ENCODE assay signal across 9 mouse cellular contexts in genomic region chr14:32161090-32161885, GRCm38 (mm10). TPM values are rescaled to one million over a fixed set of nuclear protein-coding genes. Genes with fewer than 3 reads are reported as not detected.
DNase-seq lines count a peak whose midpoint lies in the region; ATAC-seq and TF ChIP-seq lines count a peak whose summit lies in the region.
"Had no signal": no experiment of that assay in that cellular context is flagged by ENCODE, and none has a peak within 500 bp of the region (broad histone marks: within the 10 kb centered on the region; RNA-seq: fewer than 3 reads in every experiment).

No protein-coding gene starts in this region.

- peak overlapping the region; percentile 100 for H3K4me3 ChIP-seq in layer of hippocampus, adult 2 months
- peak overlapping the region; percentile 73; the same call in 1 of the 2 replicates for H3K4me3 ChIP-seq in embryonic facial prominence, embryonic 14.5 days (ENCODE audit: low read depth, low read length)
- H3K4me3 ChIP-seq in limb, embryonic 11.5 days (ENCODE audit: low read depth, low read length): peak overlapping the region; percentile 66
- peak overlapping the region; percentile 95; the same call in 1 of the 2 replicates for H3K4me3 ChIP-seq in neural tube, embryonic 13.5 days

- peak overlapping the region; percentile 87; the same call in 1 of the 2 replicates for H3K4me2 ChIP-seq in embryonic facial prominence, embryonic 14.5 days (ENCODE audit: low read depth, low read length)
- H3K4me2 ChIP-seq in limb, embryonic 11.5 days (ENCODE audit: low read depth, severe bottlenecking): peak overlapping the region; percentile 92; the same call in 1 of the 2 replicates
- peak overlapping the region; percentile 95 for H3K4me2 ChIP-seq in neural tube, embryonic 13.5 days

- peaks cover 2% of the 10 kb centered on the region; the same call in 1 of the 2 replicates for H3K36me3 ChIP-seq in embryonic facial prominence, embryonic 14.5 days (ENCODE audit: control insufficient read depth, insufficient read depth, low read length)
- no peaks in the 10 kb centered on the region for H3K36me3 ChIP-seq in limb, embryonic 11.5 days (ENCODE audit: control insufficient read depth, insufficient read depth, low read length)
- H3K36me3 ChIP-seq in neural tube, embryonic 13.5 days: no peaks in the 10 kb centered on the region

- TF ChIP-seq CTCF in layer of hippocampus, adult 2 months (conservative IDR thresholded peaks at IDR 0.05): no peak

- H3K27ac ChIP-seq in layer of hippocampus, adult 2 months: peak overlapping the region; percentile 94; the same call in 1 of the 2 replicates
- no peak overlapping the region for H3K27ac ChIP-seq in embryonic facial prominence, embryonic 14.5 days (replicated peaks; ENCODE audit: low read depth, low read length)
- no peak overlapping the region for H3K27ac ChIP-seq in limb, embryonic 11.5 days (replicated peaks; ENCODE audit: low read depth, low read length)
- no peak overlapping the region for H3K27ac ChIP-seq in neural tube, embryonic 13.5 days (replicated peaks)

- peak overlapping the region; percentile 89 for H3K9ac ChIP-seq in embryonic facial prominence, embryonic 14.5 days (ENCODE audit: low read depth, low read length)
- no peak overlapping the region for H3K9ac ChIP-seq in limb, embryonic 11.5 days (ENCODE audit: low read length)
- H3K9ac ChIP-seq in neural tube, embryonic 13.5 days: peak overlapping the region; percentile 95; the same call in 1 of the 2 replicates

- 86% methylated on average over 12 of the region's 12 CpGs for WGBS in embryonic facial prominence, embryonic 14.5 days
- WGBS in limb, embryonic 11.5 days: 87% methylated on average over 12 of the region's 12 CpGs
- WGBS in neural tube, embryonic 13.5 days: 91% methylated on average over 12 of the region's 12 CpGs

- no peak for ATAC-seq in embryonic facial prominence, embryonic 14.5 days (ENCODE audit: low read depth)
- ATAC-seq in limb, embryonic 11.5 days (ENCODE audit: insufficient number of reproducible peaks, low FRiP score, low TSS enrichment, low read depth): no peak
- ATAC-seq in neural tube, embryonic 13.5 days (ENCODE audit: low read depth): no peak
- no peak for ATAC-seq in frontal cortex, adult (ENCODE audit: low TSS enrichment)

- H3K4me1 ChIP-seq in embryonic facial prominence, embryonic 14.5 days (ENCODE audit: control insufficient read depth, insufficient read depth, low read length): peaks cover 13% of the 10 kb centered on the region
- peaks cover 6% of the 10 kb centered on the region for H3K4me1 ChIP-seq in limb, embryonic 11.5 days (ENCODE audit: control insufficient read depth, insufficient read depth, low read length)
- H3K4me1 ChIP-seq in neural tube, embryonic 13.5 days (replicated peaks): peaks cover 44% of the 10 kb centered on the region

- H3K9me3 ChIP-seq in embryonic facial prominence, embryonic 14.5 days (ENCODE audit: control insufficient read depth, low read length): no peaks in the 10 kb centered on the region
- no peaks in the 10 kb centered on the region for H3K9me3 ChIP-seq in limb, embryonic 11.5 days (ENCODE audit: control insufficient read depth, low read length)
- no peaks in the 10 kb centered on the region for H3K9me3 ChIP-seq in neural tube, embryonic 13.5 days

- DNase-seq in layer of hippocampus, adult 2 months (ENCODE audit: low spot score in 2 of 2): no peak
- DNase-seq in layer of hippocampus, adult 8-10 months (ENCODE audit: low spot score in 2 of 2): no peak
- DNase-seq in embryonic facial prominence, embryonic 14.5 days (ENCODE audit: low spot score): no peak
- no peak for DNase-seq in limb, embryonic 11.5 days (ENCODE audit: low spot score)
- no peak for DNase-seq in right cerebral cortex, postnatal 36 days (ENCODE audit: low spot score in 2 of 2)
- DNase-seq in kidney, postnatal 4 days: no peak
- DNase-seq: kidney, postnatal 10 days had no signal

- no peaks in the 10 kb centered on the region for H3K27me3 ChIP-seq in embryonic facial prominence, embryonic 14.5 days (replicated peaks; ENCODE audit: control insufficient read depth, insufficient read depth, low read length)
- H3K27me3 ChIP-seq in limb, embryonic 11.5 days (ENCODE audit: control insufficient read depth, insufficient read depth, low read length): no peaks in the 10 kb centered on the region
- H3K27me3 ChIP-seq in neural tube, embryonic 13.5 days: no peaks in the 10 kb centered on the region

RNA-seq across cellular contexts. Expression of gene Ncoa4, which starts 1.6 kb away (rescaled TPM):
- total RNA-seq in layer of hippocampus, adult 2 months (2021): 100 to 1,000 TPM in 1 of 2 experiments, 10 to 100 TPM in 1; 99.1 to 107 TPM
- total RNA-seq in layer of hippocampus, adult 8-10 months (2022): 100 to 1,000 TPM; 101 to 113 (median 110) TPM
- 112 TPM in 2 replicates for polyA plus RNA-seq in embryonic facial prominence, embryonic 14.5 days (2014; fragmentation: Nextera tagmentation; extraction: Ambion mirVana)
- 82.5 and 83.2 TPM in 2 replicates for polyA plus RNA-seq in limb, embryonic 11.5 days (2014; fragmentation: Nextera tagmentation; extraction: Ambion mirVana)
- polyA plus RNA-seq in neural tube, embryonic 13.5 days (2015; fragmentation: Nextera tagmentation; extraction: Ambion mirVana): 96.5 and 97.5 TPM in 2 replicates

RNA-seq across cellular contexts. Expression of gene Msmb, which starts 19.5 kb away (rescaled TPM):
- total RNA-seq in layer of hippocampus, adult 2 months (2021): not detected
- not detected for total RNA-seq in layer of hippocampus, adult 8-10 months (2022)
- not detected in 2 replicates for polyA plus RNA-seq in embryonic facial prominence, embryonic 14.5 days (2014; fragmentation: Nextera tagmentation; extraction: Ambion mirVana)
- not detected in 2 replicates for polyA plus RNA-seq in limb, embryonic 11.5 days (2014; fragmentation: Nextera tagmentation; extraction: Ambion mirVana)
- not detected in 2 replicates for polyA plus RNA-seq in neural tube, embryonic 13.5 days (2015; fragmentation: Nextera tagmentation; extraction: Ambion mirVana)

RNA-seq across cellular contexts. Expression of gene Timm23, which starts 40.4 kb away (rescaled TPM):
- total RNA-seq in layer of hippocampus, adult 2 months (2021): 10 to 100 TPM; 74.0 to 78.7 TPM
- 10 to 100 TPM; 55.7 to 79.0 (median 66.2) TPM for total RNA-seq in layer of hippocampus, adult 8-10 months (2022)
- 298 and 302 TPM in 2 replicates for polyA plus RNA-seq in embryonic facial prominence, embryonic 14.5 days (2014; fragmentation: Nextera tagmentation; extraction: Ambion mirVana)
- 310 and 333 TPM in 2 replicates for polyA plus RNA-seq in limb, embryonic 11.5 days (2014; fragmentation: Nextera tagmentation; extraction: Ambion mirVana)
- polyA plus RNA-seq in neural tube, embryonic 13.5 days (2015; fragmentation: Nextera tagmentation; extraction: Ambion mirVana): 214 and 235 TPM in 2 replicates

RNA-seq across cellular contexts. Expression of gene Parg, which starts 40.5 kb away (rescaled TPM):
- 10 to 100 TPM; 42.8 to 50.8 TPM for total RNA-seq in layer of hippocampus, adult 2 months (2021)
- total RNA-seq in layer of hippocampus, adult 8-10 months (2022): 10 to 100 TPM; 37.5 to 47.8 (median 40.3) TPM
- 45.2 and 46.0 TPM in 2 replicates for polyA plus RNA-seq in embryonic facial prominence, embryonic 14.5 days (2014; fragmentation: Nextera tagmentation; extraction: Ambion mirVana)
- 62.4 and 76.0 TPM in 2 replicates for polyA plus RNA-seq in limb, embryonic 11.5 days (2014; fragmentation: Nextera tagmentation; extraction: Ambion mirVana)
- 33.2 and 44.3 TPM in 2 replicates for polyA plus RNA-seq in neural tube, embryonic 13.5 days (2015; fragmentation: Nextera tagmentation; extraction: Ambion mirVana)
